Mouse (Mus musculus) stomach, postnatal 0 days (tissue): ENCODE results near the gene Nuak2. TPM values are rescaled to one million over a fixed set of nuclear protein-coding genes. Genes with fewer than 3 reads are reported as not detected.

Source experiments
- ATAC-seq: fragments of 200-750 bp; cut with Nextera tagmentation; 2 replicates; pipeline ENCODE4 v1.8.0; 2017; ENCODE audit not compliant: low FRiP score, low TSS enrichment
- DNase-seq: peaks from one replicate; pipeline ENCODE4 v3.0.0-alpha.2; 2016; ENCODE audit warnings: low spot score
- H3K27ac ChIP-seq: fragments of 300-500 bp; sonication (generic); replicated peaks from 2 replicates; pipeline ENCODE4 v1.5.1; 2014; ENCODE audit warnings: mild to moderate bottlenecking, control low read depth
- H3K27me3 ChIP-seq: fragments of 300-500 bp; sonication (generic); 2 replicates; pipeline ENCODE4 v1.6.1; 2014; ENCODE audit warnings: low read length; ENCODE audit not compliant: control insufficient read depth, insufficient read depth
- H3K36me3 ChIP-seq: fragments of 300-500 bp; sonication (generic); 2 replicates; pipeline ENCODE4 v1.6.1; 2014; ENCODE audit warnings: low read length, mixed read lengths; ENCODE audit not compliant: control insufficient read depth, insufficient read depth
- H3K4me1 ChIP-seq: fragments of 300-500 bp; sonication (generic); replicated peaks from 2 replicates; pipeline ENCODE4 v1.6.1; 2014; ENCODE audit warnings: antibody characterized with exemption; ENCODE audit not compliant: control insufficient read depth, insufficient read depth
- H3K4me2 ChIP-seq: fragments of 300-500 bp; sonication (generic); replicated peaks from 2 replicates; pipeline ENCODE4 v1.6.1; 2014; ENCODE audit warnings: low read depth, mild to moderate bottlenecking, control low read depth, moderate library complexity
- H3K4me3 ChIP-seq: fragments of 300-500 bp; sonication (generic); 2 replicates; pipeline ENCODE4 v1.5.1; 2014; ENCODE audit warnings: low read depth, low read length, control low read depth
- H3K9ac ChIP-seq: fragments of 300-500 bp; sonication (generic); 2 replicates; pipeline ENCODE4 v1.6.1; 2014; ENCODE audit warnings: mild to moderate bottlenecking, low read length, control low read depth, mixed read lengths
- H3K9me3 ChIP-seq: fragments of 300-500 bp; sonication (generic); 2 replicates; pipeline ENCODE4 v1.6.1; 2016; ENCODE audit warnings: low read length; ENCODE audit not compliant: control insufficient read depth
- CTCF ChIP-seq: IDR thresholded peaks from 2 replicates; pipeline ENCODE4 v1.5.1; 2016; ENCODE audit warnings: antibody characterized with exemption, low read depth, mild to moderate bottlenecking, moderate library complexity
- EP300 ChIP-seq: optimal IDR thresholded peaks from 2 replicates; pipeline ENCODE3; 2016; ENCODE audit warnings: antibody characterized with exemption
- WGBS: fragments of 180-500 bp; shearing (Covaris S2); extraction: QIAGEN DNeasy Blood & Tissue Kit; methylation state at CpG from one replicate; pipeline ENCODE4 v1.1.7; 2014; 5-methylcytosine and 5-hydroxymethylcytosine counted together
- polyA plus RNA-seq: library from polyadenylated mRNA; unstranded; fragments of >200 nt; fragmentation: Nextera tagmentation; extraction: Ambion mirVana; gene quantifications from 2 replicates; pipeline ENCODE4 v1.2.1, GENCODE M21; 2015

The Nuak2 gene
- polyA plus RNA-seq, 1 experiment from 2014 or later: 6.2 TPM

DNA sequence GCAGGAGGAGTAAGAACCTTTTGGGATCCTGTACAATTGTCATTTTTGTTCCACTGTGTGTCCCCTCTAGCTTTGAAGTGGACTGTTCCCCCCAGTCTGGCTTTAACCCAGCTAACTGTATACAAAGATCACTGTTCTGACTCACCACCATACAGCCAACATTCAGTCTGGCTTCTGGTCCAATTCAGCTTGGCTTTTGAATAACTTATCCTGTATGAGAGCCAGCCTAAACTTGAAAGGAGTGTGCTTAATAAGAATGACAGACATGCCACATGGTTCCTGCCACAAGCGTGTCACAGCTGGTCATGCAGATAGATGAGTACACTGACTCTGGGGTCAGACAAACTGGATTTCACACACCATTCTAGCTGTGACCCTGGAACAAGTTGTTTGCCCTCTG lies 29.2 kb upstream of the Nuak2 start:
- Histone ChIP-seq H3K4me1 (no peaks in the 10 kb centered on the region), H3K36me3 (no peaks in the 10 kb centered on the region), H3K4me2 (no peak overlapping the region), H3K9me3 (no peaks in the 10 kb centered on the region), H3K4me3 (no peak overlapping the region), H3K27ac (no peak overlapping the region), H3K27me3 (no peaks in the 10 kb centered on the region), H3K9ac (no peak overlapping the region)
- DNase-seq: no peak
- 45% methylated on average over 1 of the region's 1 CpGs for WGBS
- ATAC-seq: no peak
- TF ChIP-seq EP300 (no peak), CTCF (no peak)

DNA sequence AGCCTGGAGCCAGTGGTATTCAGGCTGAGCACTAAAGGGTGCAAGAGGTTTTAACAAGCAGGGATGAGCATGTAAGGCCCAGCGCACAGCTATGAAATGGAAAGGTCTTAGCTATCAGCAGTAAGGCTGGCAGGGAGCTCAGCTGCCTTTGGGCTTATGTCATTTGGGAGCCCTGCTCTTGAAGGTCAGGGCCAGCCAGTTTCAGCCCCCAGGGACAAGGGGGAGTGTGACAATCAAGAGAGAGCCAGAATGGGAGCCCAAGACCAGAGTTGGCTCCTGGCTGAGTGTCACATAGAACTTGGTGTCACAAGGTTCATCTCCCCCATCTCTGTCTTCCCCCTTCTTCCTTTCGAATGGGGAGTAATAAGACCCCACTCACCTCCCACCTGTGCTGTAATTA lies 28.5 kb upstream of the Nuak2 start:
- no peak overlapping the region for H3K27ac ChIP-seq
- H3K4me1 ChIP-seq: peaks cover under 1% of the 10 kb centered on the region; the same call in 1 of the 2 replicates
- no peaks in the 10 kb centered on the region for H3K36me3 ChIP-seq
- 59% methylated on average over 2 of the region's 2 CpGs for WGBS
- no peak for TF ChIP-seq CTCF
- TF ChIP-seq EP300: no peak
- H3K9me3 ChIP-seq: no peaks in the 10 kb centered on the region
- H3K9ac ChIP-seq: no peak overlapping the region
- no peak overlapping the region for H3K4me2 ChIP-seq
- DNase-seq (no peak), ATAC-seq (no peak)
- H3K4me3 ChIP-seq: no peak overlapping the region
- no peaks in the 10 kb centered on the region for H3K27me3 ChIP-seq

DNA sequence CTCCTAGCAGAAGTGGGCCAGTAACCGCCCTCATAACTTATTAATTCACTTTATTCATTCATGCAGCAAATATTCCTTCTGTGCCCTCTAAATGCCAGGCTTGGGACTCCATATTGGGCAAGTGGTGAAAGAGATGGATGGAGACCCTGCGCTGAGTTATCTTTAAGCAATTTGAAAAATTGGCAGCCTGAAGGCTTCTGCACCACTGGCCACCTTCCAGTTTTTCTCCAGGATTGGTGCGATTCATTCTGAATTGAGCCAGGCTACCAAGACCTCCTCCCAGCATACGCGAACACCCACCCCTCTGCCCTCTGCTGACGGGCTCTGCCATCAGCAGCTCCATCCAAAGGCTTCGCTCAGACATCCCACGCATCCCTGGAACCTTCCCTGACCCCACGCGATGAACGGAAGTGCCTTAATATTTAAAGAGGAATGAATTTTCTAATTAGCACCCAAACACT lies 27.9 kb upstream of the Nuak2 start:
- TF ChIP-seq CTCF (peak; percentile 54), EP300 (no peak)
- Histone ChIP-seq H3K4me1 (peaks cover 5% of the 10 kb centered on the region; the same call in 1 of the 2 replicates), H3K27ac (no peak overlapping the region), H3K4me3 (no peak overlapping the region), H3K4me2 (no peak overlapping the region), H3K9me3 (no peaks in the 10 kb centered on the region), H3K27me3 (no peaks in the 10 kb centered on the region), H3K36me3 (no peaks in the 10 kb centered on the region), H3K9ac (no peak overlapping the region)
- DNase-seq (peak; percentile 25), ATAC-seq (no peak)
- 29% methylated on average over 11 of the region's 11 CpGs for WGBS

DNA sequence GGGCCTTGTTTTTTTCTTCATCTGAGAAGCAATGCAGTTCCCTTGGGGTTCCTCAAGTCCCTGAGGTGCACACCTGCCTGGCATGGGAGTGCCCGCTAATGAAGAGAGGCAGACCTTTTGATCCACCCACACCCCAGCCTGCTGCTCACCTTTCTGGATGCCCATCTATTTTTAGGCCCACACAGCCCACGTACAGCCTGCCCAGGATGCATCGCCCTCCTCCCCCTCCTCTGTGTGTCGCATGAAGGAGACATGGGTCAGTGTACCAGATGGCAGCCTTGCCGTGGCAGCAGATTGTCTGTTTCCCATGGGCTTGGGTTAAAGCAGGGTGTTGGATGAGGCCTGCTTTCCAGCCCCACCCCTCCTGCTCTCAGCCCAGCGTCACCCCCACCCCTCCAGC lies 26.0 kb upstream of the Nuak2 start:
- Histone ChIP-seq H3K36me3 (no peaks in the 10 kb centered on the region), H3K9me3 (no peaks in the 10 kb centered on the region), H3K27me3 (no peaks in the 10 kb centered on the region), H3K4me1 (peaks cover 5% of the 10 kb centered on the region; the same call in 1 of the 2 replicates), H3K9ac (no peak overlapping the region), H3K4me2 (no peak overlapping the region), H3K4me3 (no peak overlapping the region), H3K27ac (no peak overlapping the region)
- 73% methylated on average over 6 of the region's 6 CpGs for WGBS
- TF ChIP-seq EP300 (no peak), CTCF (no peak)
- ATAC-seq (no peak), DNase-seq (no peak)

DNA sequence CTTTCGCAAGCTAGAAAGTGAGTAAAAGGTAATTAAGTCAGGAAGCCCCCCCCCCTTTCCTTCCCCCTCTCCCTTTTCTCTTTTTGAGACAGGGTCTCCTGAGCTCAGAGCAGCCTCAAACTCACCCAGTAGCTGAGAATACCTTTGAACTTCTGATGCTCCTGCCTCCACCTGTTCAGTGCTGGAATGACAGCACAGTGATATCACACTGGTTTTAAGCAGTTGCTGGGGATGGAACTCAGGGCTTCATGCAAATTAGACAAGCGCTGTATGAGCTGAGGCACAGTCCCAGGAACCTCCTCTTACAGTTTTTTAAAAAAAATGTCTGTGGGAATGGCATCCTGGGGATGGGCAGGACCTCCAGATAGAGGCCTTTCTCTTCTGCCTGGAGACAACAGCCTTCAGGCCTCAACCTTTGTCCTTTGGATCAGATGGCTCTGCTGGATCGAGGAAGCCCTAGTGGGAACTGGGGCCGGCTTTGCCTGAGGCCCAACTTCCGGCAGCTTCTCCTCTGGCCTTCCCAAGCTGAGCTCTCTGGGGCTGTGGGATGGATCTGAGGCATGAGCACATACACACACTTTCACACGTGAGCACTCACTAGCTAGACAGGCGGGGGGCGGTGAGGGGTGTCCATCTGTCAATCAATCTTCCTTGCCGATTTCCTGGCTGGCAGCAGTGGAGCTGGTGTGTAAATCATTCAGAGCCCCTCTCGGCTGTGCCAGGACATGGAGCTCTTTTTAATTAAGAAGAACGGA lies 24.8 kb upstream of the Nuak2 start:
- no peaks in the 10 kb centered on the region for H3K36me3 ChIP-seq
- ATAC-seq (no peak), DNase-seq (no peak)
- peak; percentile 14; the same call in 1 of the 2 replicates for TF ChIP-seq CTCF
- TF ChIP-seq EP300: no peak
- no peak overlapping the region for H3K27ac ChIP-seq
- H3K9me3 ChIP-seq: no peaks in the 10 kb centered on the region
- H3K4me3 ChIP-seq: no peak overlapping the region
- no peak overlapping the region for H3K9ac ChIP-seq
- 67% methylated on average over 11 of the region's 11 CpGs for WGBS
- H3K27me3 ChIP-seq: no peaks in the 10 kb centered on the region
- H3K4me2 ChIP-seq: no peak overlapping the region
- peaks cover 5% of the 10 kb centered on the region; the same call in 1 of the 2 replicates for H3K4me1 ChIP-seq

DNA sequence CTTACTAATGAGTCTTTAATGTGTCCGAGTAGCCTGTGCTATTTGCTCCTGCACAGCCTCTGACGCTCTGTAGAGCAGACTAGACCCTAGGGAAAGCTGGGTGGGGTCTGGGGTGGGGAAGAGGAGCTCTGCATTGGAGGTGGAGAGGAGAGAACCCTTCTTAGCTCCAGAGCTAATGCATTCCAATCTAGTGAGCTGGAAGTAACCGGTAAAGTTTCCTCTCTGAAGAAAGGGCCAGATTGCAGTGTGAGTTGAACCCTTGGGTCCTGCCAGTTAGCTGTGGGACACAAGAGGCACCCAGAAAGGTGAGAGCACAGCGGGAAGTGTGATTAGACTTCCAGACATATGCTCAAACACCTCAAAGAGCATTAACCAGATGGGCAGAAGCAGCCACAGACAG lies 24.2 kb upstream of the Nuak2 start:
- TF ChIP-seq CTCF (no peak), EP300 (no peak)
- Histone ChIP-seq H3K9ac (no peak overlapping the region), H3K27me3 (no peaks in the 10 kb centered on the region), H3K4me2 (no peak overlapping the region), H3K27ac (no peak overlapping the region), H3K9me3 (no peaks in the 10 kb centered on the region), H3K4me1 (peaks cover 5% of the 10 kb centered on the region; the same call in 1 of the 2 replicates), H3K36me3 (no peaks in the 10 kb centered on the region), H3K4me3 (no peak overlapping the region)
- ATAC-seq (no peak), DNase-seq (no peak)
- WGBS: 43% methylated on average over 4 of the region's 4 CpGs
